Mouse (Mus musculus) ES-E14 (cell line): ENCODE data around the gene Myf6. TPM values are rescaled to one million over a fixed set of nuclear protein-coding genes. Genes with fewer than 3 reads are reported as not detected.

Experiments
- DNase-seq: peaks from one replicate; pipeline ENCODE4 v3.0.0-alpha.2; 2013; ENCODE audit warnings: low read depth, low spot score
- H3K27ac ChIP-seq: 2 replicates; pipeline ENCODE4 v1.5.1; 2012; ENCODE audit warnings: low read depth, mild to moderate bottlenecking, low read length, moderate library complexity, mixed read lengths; ENCODE audit not compliant: poor library complexity, insufficient read depth, severe bottlenecking
- H3K36me3 ChIP-seq: 2 replicates; pipeline ENCODE4 v1.6.1; 2012; ENCODE audit warnings: mild to moderate bottlenecking, low read length, moderate library complexity, mixed read lengths; ENCODE audit not compliant: control insufficient read depth, poor library complexity, insufficient read depth, severe bottlenecking
- H3K4me1 ChIP-seq, 2 experiments: fragments of 150-350 bp in 1 of 2; sonication (generic) in 1 of 2; 2 replicates each; pipeline ENCODE4 v1.6.1; 2012; ENCODE audit warnings: low read length in 2 of 2, mild to moderate bottlenecking in 1 of 2, mixed read lengths in 1 of 2; ENCODE audit not compliant: control insufficient read depth in 2 of 2, insufficient read depth in 2 of 2, poor library complexity in 1 of 2
- H3K4me3 ChIP-seq, 2 experiments: fragments of 150-350 bp in 1 of 2; sonication (generic) in 1 of 2; 2 replicates each; pipeline ENCODE4 v1.5.1; 2012; ENCODE audit warnings: low read length in 2 of 2, low read depth in 1 of 2, mild to moderate bottlenecking in 1 of 2, mixed read lengths in 1 of 2; ENCODE audit not compliant: insufficient read depth in 1 of 2, poor library complexity in 1 of 2, severe bottlenecking in 1 of 2
- H3K9ac ChIP-seq: 2 replicates; pipeline ENCODE4 v1.6.1; 2012; ENCODE audit warnings: low read depth, mild to moderate bottlenecking, low read length, mixed read lengths; ENCODE audit not compliant: poor library complexity, insufficient read depth, severe bottlenecking
- H3K9me3 ChIP-seq: fragments of 150-350 bp; sonication (generic); 2 replicates; pipeline ENCODE4 v1.6.1; 2012; ENCODE audit warnings: low read depth, mild to moderate bottlenecking, low read length; ENCODE audit not compliant: control insufficient read depth, insufficient read depth
- CHD2 ChIP-seq: IDR thresholded peaks from 2 replicates; pipeline ENCODE4 v1.6.1; 2014; ENCODE audit warnings: mild to moderate bottlenecking, low read depth, low read length, inconsistent platforms
- HCFC1 ChIP-seq: IDR thresholded peaks from 2 replicates; pipeline ENCODE4 v1.6.1; 2012; ENCODE audit warnings: low read length, inconsistent platforms, borderline replicate concordance; ENCODE audit not compliant: insufficient read depth
- MAFK ChIP-seq: IDR thresholded peaks from 2 replicates; pipeline ENCODE4 v1.6.1; 2014; ENCODE audit warnings: mild to moderate bottlenecking, low read depth, low read length, inconsistent platforms; ENCODE audit not compliant: insufficient read depth
- ZC3H11A ChIP-seq: IDR thresholded peaks from 2 replicates; pipeline ENCODE4 v1.6.1; 2012; ENCODE audit warnings: low read depth, mild to moderate bottlenecking, inconsistent platforms, low read length, borderline replicate concordance
- ZNF384 ChIP-seq: IDR thresholded peaks from 2 replicates; pipeline ENCODE4 v1.6.1; 2012; ENCODE audit warnings: low read depth, low read length, inconsistent platforms
- in situ Hi-C, 2 experiments: fragments of 600-800 bp; cut with MboI; formaldehyde crosslinking; loops; one replicate each; pipeline ENCODE4 v1.15.1; 2025; ENCODE audit warnings: low sequenced_read_pairs in 2 of 2, inconsistent platforms in 1 of 2; ENCODE audit not compliant: unreplicated experiment in 2 of 2
- total RNA-seq: library from RNA; depleted of rRNA; stranded (reverse); fragments of 300-350 nt; gene quantifications from 2 replicates; pipeline ENCODE4 v1.2.3, GENCODE M21; 2012

Myf6 gene
- total RNA-seq, 1 experiment: not detected

DNA sequence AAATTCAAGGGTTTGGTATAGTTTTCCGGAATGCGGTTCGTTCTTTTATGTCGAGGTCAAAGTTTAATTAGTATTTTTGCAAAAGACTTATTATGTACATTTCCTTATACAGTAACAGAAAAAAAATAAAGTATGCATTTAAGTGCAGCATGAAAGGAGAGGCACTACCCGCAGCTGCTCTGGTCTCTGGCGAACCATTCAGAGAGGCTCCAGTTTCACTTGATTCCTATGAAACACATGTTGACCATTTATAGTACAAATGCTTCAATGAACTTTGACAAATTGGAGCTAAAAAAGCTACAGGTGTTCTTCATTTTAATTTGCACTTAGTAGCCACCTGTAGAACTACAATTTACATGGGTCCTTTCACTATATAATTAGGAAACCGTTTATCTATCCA is 20.2 kb upstream of the Myf6 start:
- no peak overlapping the region for H3K9ac ChIP-seq
- H3K4me1 ChIP-seq: no peaks in the 10 kb centered on the region
- H3K9me3 ChIP-seq: no peaks in the 10 kb centered on the region
- H3K27ac ChIP-seq: no peak overlapping the region
- TF ChIP-seq ZNF384: no peak
- DNase-seq: no peak
- no peak overlapping the region for H3K4me3 ChIP-seq
- no peaks in the 10 kb centered on the region for H3K36me3 ChIP-seq
- in situ Hi-C loops: no loop called here

DNA sequence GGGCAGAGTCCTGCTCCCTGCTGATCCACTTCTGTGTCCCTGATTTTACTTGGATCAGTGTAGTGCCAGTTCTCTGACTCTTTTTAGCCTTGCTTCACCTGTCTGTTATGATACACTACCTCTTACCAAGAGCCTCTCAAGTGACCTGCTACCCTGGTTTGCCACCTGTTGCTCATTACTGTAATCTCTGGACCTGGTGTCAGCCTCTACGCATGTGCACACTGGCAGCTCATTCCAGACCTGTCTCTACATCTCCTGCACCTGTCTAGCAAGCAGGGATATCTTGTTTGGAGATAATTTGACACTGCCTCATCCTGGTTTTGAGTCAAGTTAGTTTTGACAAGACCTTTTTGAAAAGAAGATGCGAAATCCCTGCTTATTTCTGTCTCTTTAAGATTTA is 11.9 kb upstream of the Myf6 start:
- Histone ChIP-seq H3K4me3 (no peak overlapping the region), H3K9ac (no peak overlapping the region), H3K9me3 (no peaks in the 10 kb centered on the region), H3K27ac (no peak overlapping the region), H3K4me1 (no peaks in the 10 kb centered on the region), H3K36me3 (no peaks in the 10 kb centered on the region)
- no peak for DNase-seq
- in situ Hi-C loops: no loop called here
- TF ChIP-seq ZC3H11A (no peak), MAFK (no peak)

GRCm38 (mm10) chr10:107503430-107503829 is 8.9 kb upstream of the Myf6 start:
- TF ChIP-seq ZC3H11A (no peak), CHD2 (no peak), ZNF384 (no peak), MAFK (no peak)
- Histone ChIP-seq H3K9me3 (no peaks in the 10 kb centered on the region), H3K4me1 (no peaks in the 10 kb centered on the region), H3K4me3 (no peak overlapping the region), H3K36me3 (no peaks in the 10 kb centered on the region), H3K27ac (no peak overlapping the region), H3K9ac (no peak overlapping the region)
- in situ Hi-C loops: no loop called here
- no peak for DNase-seq

DNA sequence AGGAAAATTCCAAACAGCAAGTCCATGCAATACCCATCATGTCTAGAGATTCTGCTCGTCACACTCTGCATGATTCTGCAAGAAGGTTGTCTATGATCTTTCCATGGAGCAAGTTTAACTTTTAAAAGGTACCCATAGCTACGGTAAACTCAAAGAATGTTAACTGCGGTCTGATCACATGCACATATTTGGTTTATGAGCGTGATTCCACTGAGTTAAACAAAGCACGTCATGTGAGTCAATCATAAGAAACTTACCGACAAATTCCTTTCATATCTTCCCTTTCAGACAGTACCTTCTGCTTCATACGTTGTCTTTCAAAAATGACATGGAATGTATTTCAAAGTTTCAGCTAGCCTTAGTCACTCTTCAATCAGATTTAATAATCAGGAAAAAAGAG is 7.7 kb upstream of the Myf6 start:
- in situ Hi-C loops: no loop called here
- Histone ChIP-seq H3K4me1 (no peaks in the 10 kb centered on the region), H3K4me3 (no peak overlapping the region), H3K27ac (no peak overlapping the region), H3K36me3 (no peaks in the 10 kb centered on the region), H3K9ac (no peak overlapping the region), H3K9me3 (no peaks in the 10 kb centered on the region)
- no peak for DNase-seq
- TF ChIP-seq MAFK: no peak
- no peak for TF ChIP-seq HCFC1
- no peak for TF ChIP-seq CHD2
- TF ChIP-seq ZC3H11A: no peak
- no peak for TF ChIP-seq ZNF384

DNA sequence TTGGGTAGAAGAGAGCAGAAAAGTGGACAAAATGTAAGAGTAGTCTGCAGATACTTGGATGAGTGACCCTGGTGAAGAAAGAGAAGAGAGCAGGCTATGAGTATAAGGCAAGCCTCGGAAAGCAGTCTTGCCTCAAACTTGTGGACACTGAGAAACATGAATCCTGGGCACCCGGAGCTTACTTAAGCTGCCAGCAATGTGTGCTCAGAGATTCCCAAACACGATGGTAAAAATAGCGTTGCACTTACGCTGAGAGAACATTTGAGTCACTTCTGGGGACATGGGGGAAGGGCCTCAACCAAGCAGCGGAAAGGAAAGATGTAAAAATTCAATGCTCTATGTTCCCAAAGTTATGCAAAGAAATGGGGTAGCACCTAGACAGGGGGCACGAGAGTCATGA is 5.1 kb upstream of the Myf6 start:
- Histone ChIP-seq H3K9me3 (no peaks in the 10 kb centered on the region), H3K4me1 (no peaks in the 10 kb centered on the region), H3K27ac (no peak overlapping the region), H3K4me3 (no peak overlapping the region), H3K9ac (no peak overlapping the region), H3K36me3 (no peaks in the 10 kb centered on the region)
- in situ Hi-C loops: no loop called here
- no peak for DNase-seq
- TF ChIP-seq ZC3H11A: no peak
- TF ChIP-seq HCFC1: no peak
- no peak for TF ChIP-seq ZNF384
- no peak for TF ChIP-seq MAFK
- TF ChIP-seq CHD2: no peak
